Mouse (Mus musculus) urinary bladder, postnatal 36 days (tissue): Measurements from ENCODE around the gene Krtap1-3.

Source experiments
- DNase-seq, 2 experiments: peaks; one replicate each; pipeline ENCODE4 v3.0.0; 2022; ENCODE audit warnings: low spot score in 2 of 2, mixed read lengths in 1 of 2

Gene Krtap1-3

GRCm38 (mm10) chr11:99557976-99558745 lies 33.0 kb downstream of the Krtap1-3 start:
- DNase-seq = no peak

- DNase-seq = no peak
Observed at GRCm38 (mm10) chr11:99556753-99557152, 34.4 kb downstream of the Krtap1-3 start, which contains the start of gene Krtap3-2. Krtap3-2 (minus strand) TSS chr11:99556853.

- no peak for DNase-seq
Observed at GRCm38 (mm10) chr11:99556195-99556594, 34.9 kb downstream of the Krtap1-3 start.

GRCm38 (mm10) chr11:99550765-99551164 lies 40.4 kb downstream of the Krtap1-3 start, which contains the start of gene Krtap3-3:
Krtap3-3 (minus strand) TSS chr11:99550865.
- DNase-seq = no peak

- no peak for DNase-seq
Observed at GRCm38 (mm10) chr11:99547892-99548291, 43.2 kb downstream of the Krtap1-3 start.
